Mouse (Mus musculus) G1E (cell line): Measurements from ENCODE around the gene Kcmf1.

Source experiments
- CTCF ChIP-seq: IDR thresholded peaks from 2 replicates; pipeline ENCODE4 v1.5.1; 2012; ENCODE audit warnings: low read depth, low read length, inconsistent platforms, mixed read lengths
- GATA1 ChIP-seq: IDR thresholded peaks from 2 replicates; pipeline ENCODE4 v1.6.1; 2012; ENCODE audit warnings: borderline replicate concordance, low read length, inconsistent platforms, mixed read lengths
- TAL1 ChIP-seq: conservative IDR thresholded peaks from 2 replicates; pipeline ENCODE4 v1.6.1; 2012; ENCODE audit warnings: low read depth, low read length, inconsistent platforms, mixed read lengths

DNA sequence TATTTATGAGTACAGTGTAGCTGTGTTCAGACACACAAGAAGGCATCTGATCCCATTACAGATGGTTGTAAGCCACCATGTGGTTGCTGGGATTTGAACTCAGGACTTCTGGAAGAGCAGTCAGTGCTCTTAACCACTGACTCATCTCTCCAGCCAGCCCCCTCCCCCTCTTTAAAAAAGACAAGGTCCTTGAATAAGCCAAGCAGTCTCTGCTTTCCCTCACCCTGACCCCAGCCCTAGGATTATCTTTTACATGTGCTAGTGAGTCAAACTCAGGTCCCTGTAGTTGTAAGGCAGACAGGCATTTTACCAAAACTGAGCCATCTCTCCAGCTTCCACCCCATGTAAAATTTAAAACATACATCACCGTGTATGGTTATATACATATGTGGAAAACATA is 32.0 kb downstream of the Kcmf1 start:
- TF ChIP-seq CTCF, result no peak
- TF ChIP-seq TAL1, result no peak
- TF ChIP-seq GATA1, result no peak
